Mouse (Mus musculus) hindbrain, postnatal 0 days (tissue): ENCODE measurements around the gene Ctsa. TPM values are rescaled to one million over a fixed set of nuclear protein-coding genes. Genes with fewer than 3 reads are reported as not detected.
A peak's percentile ranks its signal among the peaks of the same experiment; 100 is the strongest.

Experiments used
- ATAC-seq: fragments of 200-750 bp; cut with Nextera tagmentation; 2 replicates; pipeline ENCODE4 v1.8.0; 2017; ENCODE audit warnings: mild to moderate bottlenecking, moderate TSS enrichment, moderate library complexity
- DNase-seq: peaks from one replicate; pipeline ENCODE4 v3.0.0-alpha.2; 2015; ENCODE audit warnings: low spot score
- H3K27ac ChIP-seq: fragments of 300-500 bp; sonication (generic); 2 replicates; pipeline ENCODE4 v1.5.1; 2014; ENCODE audit warnings: mild to moderate bottlenecking
- H3K27me3 ChIP-seq: fragments of 300-500 bp; sonication (generic); 2 replicates; pipeline ENCODE4 v1.6.1; 2014; ENCODE audit warnings: low read length, mixed read lengths; ENCODE audit not compliant: insufficient read depth
- H3K36me3 ChIP-seq: fragments of 300-500 bp; sonication (generic); 2 replicates; pipeline ENCODE4 v1.6.1; 2014; ENCODE audit warnings: low read length, mixed read lengths; ENCODE audit not compliant: insufficient read depth
- H3K4me1 ChIP-seq: fragments of 300-500 bp; sonication (generic); 2 replicates; pipeline ENCODE4 v1.6.1; 2014; ENCODE audit warnings: antibody characterized with exemption, low read length, mixed read lengths; ENCODE audit not compliant: insufficient read depth
- H3K4me2 ChIP-seq: fragments of 300-500 bp; sonication (generic); 2 replicates; pipeline ENCODE4 v1.6.1; 2014; ENCODE audit warnings: low read depth, mild to moderate bottlenecking, low read length, moderate library complexity, mixed read lengths
- H3K4me3 ChIP-seq: fragments of 300-500 bp; sonication (generic); 2 replicates; pipeline ENCODE4 v1.5.1; 2014; ENCODE audit warnings: low read length
- H3K9ac ChIP-seq: fragments of 300-500 bp; sonication (generic); replicated peaks from 2 replicates; pipeline ENCODE4 v1.6.1; 2014; ENCODE audit warnings: mild to moderate bottlenecking, low read length, moderate library complexity, mixed read lengths
- H3K9me3 ChIP-seq: fragments of 300-500 bp; sonication (generic); 2 replicates; pipeline ENCODE4 v1.6.1; 2016; ENCODE audit warnings: low read length, mixed read lengths
- CTCF ChIP-seq: IDR thresholded peaks from 2 replicates; pipeline ENCODE4 v1.5.1; 2016; ENCODE audit warnings: antibody characterized with exemption, control low read depth, low read depth
- WGBS: fragments of 180-500 bp; shearing (Covaris S2); extraction: QIAGEN DNeasy Blood & Tissue Kit; methylation state at CpG from one replicate; pipeline ENCODE4 v1.1.7; 2014; 5-methylcytosine and 5-hydroxymethylcytosine counted together
- polyA plus RNA-seq: library from polyadenylated mRNA; unstranded; fragments of >200 nt; fragmentation: Nextera tagmentation; extraction: Ambion mirVana; gene quantifications from 2 replicates; pipeline ENCODE4 v1.2.1, GENCODE M21; 2015
- total RNA-seq: library from RNA; depleted of rRNA; stranded (reverse); fragments of >200 nt; gene quantifications from 2 replicates; pipeline ENCODE4 v1.2.3, GENCODE M21; 2014

The Ctsa gene
- total and polyA plus RNA-seq, 2 experiments from 2014 or later = 112 to 135 TPM

- peak within 1 kb of the TSS; percentile 90 for H3K27ac ChIP-seq
- ATAC-seq (peak; percentile 97), DNase-seq (peak; percentile 99)
- H3K9ac ChIP-seq = peak within 1 kb of the TSS; percentile 74
- no peaks in the 10 kb centered on the region for H3K9me3 ChIP-seq
- H3K4me3 ChIP-seq = peak within 1 kb of the TSS; percentile 80
- H3K4me2 ChIP-seq = peak within 1 kb of the TSS; percentile 89
- peaks cover 12% of the 10 kb centered on the region; the same call in 1 of the 2 replicates for H3K36me3 ChIP-seq
- H3K4me1 ChIP-seq = peaks cover 4% of the 10 kb centered on the region; the same call in 1 of the 2 replicates
- no peaks in the 10 kb centered on the region for H3K27me3 ChIP-seq
- TF ChIP-seq CTCF = 0 out of 2 replicates have a peak, but pooled peaks have one; percentile 5
- WGBS = under 1% methylated on average over 47 of the region's 47 CpGs
Observed at GRCm38 (mm10) chr2:164804533-164805331, 27.9 kb upstream of the Ctsa start, which contains the start of the genes Acot8 and Zswim3. Acot8 (minus strand) TSS chr2:164804882. Zswim3 (plus strand) TSS chr2:164805098.

DNA sequence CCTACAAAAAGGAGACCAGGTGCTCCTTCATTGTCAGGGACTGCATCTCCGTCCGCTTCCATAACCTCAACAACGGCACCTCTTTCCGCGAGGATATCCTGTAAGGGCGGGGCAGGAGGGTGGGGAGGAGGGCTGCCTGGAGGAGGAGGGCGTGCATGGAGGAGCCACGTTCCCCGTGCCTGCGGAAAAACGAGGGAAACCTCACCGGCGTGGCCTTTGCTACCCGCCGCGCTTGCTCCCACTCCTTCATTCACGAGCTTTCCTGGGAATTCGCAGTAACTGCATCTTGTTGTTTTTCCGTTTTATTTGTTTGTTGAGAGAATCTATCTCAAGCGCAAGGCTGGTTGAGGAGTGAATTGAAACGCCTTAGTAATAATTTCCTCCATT lies 27.3 kb upstream of the Ctsa start:
- Histone ChIP-seq H3K4me3 (peak overlapping the region; percentile 80), H3K4me1 (peaks cover 4% of the 10 kb centered on the region; the same call in 1 of the 2 replicates), H3K27me3 (no peaks in the 10 kb centered on the region), H3K9me3 (no peaks in the 10 kb centered on the region), H3K4me2 (peak overlapping the region; percentile 89), H3K9ac (peak overlapping the region; percentile 74), H3K36me3 (peaks cover 12% of the 10 kb centered on the region; the same call in 1 of the 2 replicates), H3K27ac (peak overlapping the region; percentile 85)
- peak; percentile 37 for ATAC-seq
- no peak for TF ChIP-seq CTCF
- peak; percentile 18 for DNase-seq
- WGBS = 1% methylated on average over 21 of the region's 21 CpGs

- DNase-seq = no peak
- Histone ChIP-seq H3K4me1 (peaks cover 4% of the 10 kb centered on the region; the same call in 1 of the 2 replicates), H3K4me3 (no peak overlapping the region), H3K27ac (no peak overlapping the region), H3K36me3 (0 out of 2 replicates have a peak, but pooled peaks cover 8% of the 10 kb centered on the region), H3K4me2 (peak overlapping the region; percentile 89), H3K27me3 (no peaks in the 10 kb centered on the region), H3K9me3 (no peaks in the 10 kb centered on the region), H3K9ac (no peak overlapping the region)
- WGBS = 84% methylated on average over 7 of the region's 7 CpGs
- no peak for TF ChIP-seq CTCF
- ATAC-seq = no peak
Observed at GRCm38 (mm10) chr2:164806614-164807013, 26.1 kb upstream of the Ctsa start.

- Histone ChIP-seq H3K27me3 (no peaks in the 10 kb centered on the region), H3K4me3 (no peak overlapping the region), H3K36me3 (0 out of 2 replicates have a peak, but pooled peaks cover 8% of the 10 kb centered on the region), H3K4me1 (no peaks in the 10 kb centered on the region), H3K9me3 (no peaks in the 10 kb centered on the region), H3K9ac (no peak overlapping the region), H3K27ac (no peak overlapping the region), H3K4me2 (no peak overlapping the region)
- TF ChIP-seq CTCF = no peak
- 71% methylated on average over 2 of the region's 2 CpGs for WGBS
- no peak for ATAC-seq
- DNase-seq = no peak
Observed at GRCm38 (mm10) chr2:164813557-164813956, 19.1 kb upstream of the Ctsa start.

- WGBS = 91% methylated on average over 5 of the region's 5 CpGs
- H3K9me3 ChIP-seq = no peaks in the 10 kb centered on the region
- no peak for TF ChIP-seq CTCF
- DNase-seq (no peak), ATAC-seq (no peak)
- no peak overlapping the region for H3K9ac ChIP-seq
- no peak overlapping the region for H3K4me3 ChIP-seq
- H3K4me2 ChIP-seq = no peak overlapping the region
- H3K4me1 ChIP-seq = no peaks in the 10 kb centered on the region
- H3K36me3 ChIP-seq = no peaks in the 10 kb centered on the region
- H3K27ac ChIP-seq = no peak overlapping the region
- no peaks in the 10 kb centered on the region for H3K27me3 ChIP-seq
Observed at GRCm38 (mm10) chr2:164815348-164815747, 17.3 kb upstream of the Ctsa start.

DNA sequence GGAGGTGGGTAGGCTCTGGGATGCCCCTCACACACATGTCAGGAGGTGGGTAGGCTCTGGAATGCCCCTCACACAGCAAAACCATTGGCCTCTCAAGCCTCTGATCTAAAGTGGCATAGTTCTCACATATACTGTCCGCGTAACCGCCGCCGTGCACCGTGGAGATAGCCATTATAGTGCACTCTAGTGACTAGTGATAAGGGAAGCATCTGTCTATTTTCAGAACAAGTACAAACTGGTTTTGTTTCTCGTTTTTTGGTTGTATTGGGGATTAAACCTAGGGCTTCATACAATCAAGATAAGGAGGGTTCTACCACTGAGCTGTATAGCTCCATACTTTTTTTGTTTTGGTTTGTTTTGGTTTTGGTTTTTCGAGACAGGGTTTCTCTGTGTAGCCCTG lies 16.9 kb upstream of the Ctsa start:
- Histone ChIP-seq H3K36me3 (no peaks in the 10 kb centered on the region), H3K27ac (no peak overlapping the region), H3K9me3 (no peaks in the 10 kb centered on the region), H3K9ac (no peak overlapping the region), H3K27me3 (no peaks in the 10 kb centered on the region), H3K4me1 (no peaks in the 10 kb centered on the region), H3K4me2 (no peak overlapping the region), H3K4me3 (no peak overlapping the region)
- no peak for TF ChIP-seq CTCF
- WGBS = 85% methylated on average over 8 of the region's 8 CpGs
- DNase-seq = no peak
- no peak for ATAC-seq

- DNase-seq = no peak
- no peaks in the 10 kb centered on the region; the same call in 1 of the 2 replicates for H3K36me3 ChIP-seq
- H3K27me3 ChIP-seq = no peaks in the 10 kb centered on the region
- no peak overlapping the region for H3K4me3 ChIP-seq
- ATAC-seq = no peak
- no peaks in the 10 kb centered on the region for H3K9me3 ChIP-seq
- WGBS = 88% methylated on average over 6 of the region's 6 CpGs
- no peak overlapping the region for H3K9ac ChIP-seq
- no peak overlapping the region for H3K27ac ChIP-seq
- H3K4me2 ChIP-seq = no peak overlapping the region
- no peaks in the 10 kb centered on the region for H3K4me1 ChIP-seq
- TF ChIP-seq CTCF = no peak
Observed at GRCm38 (mm10) chr2:164817206-164817605, 15.5 kb upstream of the Ctsa start.
